25 mouse cellular contexts compared by ENCODE assay signal in genomic region chr7:44689331-44689730, GRCm38 (mm10). TPM values are rescaled to one million over a fixed set of nuclear protein-coding genes. Genes with fewer than 3 reads are reported as not detected.
"Had no signal": no experiment of that assay in that cellular context is flagged by ENCODE, and none has a peak within 500 bp of the region (broad histone marks: within the 10 kb centered on the region; RNA-seq: fewer than 3 reads in every experiment).

No protein-coding gene starts in this region.

- H3K4me2 ChIP-seq: limb, embryonic 12.5 days; limb, embryonic 15.5 days; liver, embryonic 11.5 days; lung, embryonic 14.5 days; midbrain, embryonic 12.5 days; midbrain, embryonic 15.5 days; neural tube, embryonic 12.5 days; neural tube, embryonic 15.5 days had no signal

- DNase-seq: kidney, postnatal 25 days; layer of hippocampus, postnatal 36 days; left cerebral cortex, postnatal 4 days; liver, postnatal 0 days; lung, embryonic 14.5 days; right cerebral cortex, adult 18-20 months; right cerebral cortex, postnatal 14 days; right cerebral cortex, postnatal 4 days; thymus, adult 2 months; thymus, postnatal 14 days; thymus, postnatal 4 days had no signal

- H3K36me3 ChIP-seq: limb, embryonic 12.5 days; limb, embryonic 15.5 days; midbrain, embryonic 12.5 days; midbrain, embryonic 15.5 days; neural tube, embryonic 12.5 days; neural tube, embryonic 15.5 days had no signal

- H3K27ac ChIP-seq: kidney, postnatal 0 days; limb, embryonic 12.5 days; limb, embryonic 15.5 days; liver, embryonic 14.5 days; macrophage; midbrain, embryonic 12.5 days; midbrain, embryonic 15.5 days; neural tube, embryonic 12.5 days; neural tube, embryonic 15.5 days; stomach, postnatal 0 days had no signal

- H3K4me3 ChIP-seq: limb, embryonic 12.5 days; limb, embryonic 15.5 days; midbrain, embryonic 12.5 days; midbrain, embryonic 15.5 days; neural tube, embryonic 12.5 days; neural tube, embryonic 15.5 days had no signal

- H3K4me1 ChIP-seq: limb, embryonic 12.5 days; neural tube, embryonic 12.5 days had no signal

- ATAC-seq: liver, postnatal 0 days; lung, postnatal 0 days; midbrain, embryonic 15.5 days had no signal

- H3K9me3 ChIP-seq: limb, embryonic 12.5 days; limb, embryonic 15.5 days; midbrain, embryonic 12.5 days; midbrain, embryonic 15.5 days; neural tube, embryonic 12.5 days; neural tube, embryonic 15.5 days had no signal

- H3K9ac ChIP-seq: limb, embryonic 12.5 days; limb, embryonic 15.5 days; liver, embryonic 14.5 days; liver, postnatal 0 days; lung, embryonic 14.5 days; midbrain, embryonic 12.5 days; midbrain, embryonic 15.5 days; neural tube, embryonic 12.5 days; neural tube, embryonic 15.5 days had no signal

- H3K27me3 ChIP-seq: limb, embryonic 15.5 days; midbrain, embryonic 12.5 days; midbrain, embryonic 15.5 days; neural tube, embryonic 12.5 days; neural tube, embryonic 15.5 days had no signal

RNA-seq across cellular contexts. Expression of gene Myh14, which starts 18.7 kb away (rescaled TPM):
- polyA plus RNA-seq: macrophage had no signal

RNA-seq across cellular contexts. Expression of gene Izumo2, which starts 19.2 kb away (rescaled TPM):
- polyA plus RNA-seq: kidney, postnatal 0 days; large intestine, adult 2 months; limb, embryonic 12.5 days; limb, embryonic 15.5 days; liver, embryonic 11.5 days; liver, embryonic 14.5 days; liver, postnatal 0 days; lung, embryonic 14.5 days; lung, postnatal 0 days; macrophage; midbrain, embryonic 12.5 days; midbrain, embryonic 15.5 days; neural tube, embryonic 12.5 days; neural tube, embryonic 15.5 days; stomach, embryonic 14.5 days; stomach, postnatal 0 days; thymus, adult 2 months had no signal
